Mouse (Mus musculus) neural tube, embryonic 10.5 days (tissue): ENCODE measurements around the gene Rhbdf1.

Experiments
- DNase-seq: peaks from one replicate; pipeline ENCODE4 v3.0.0-alpha.2; 2017; ENCODE audit warnings: low spot score; ENCODE audit errors: extremely low spot score

The Rhbdf1 gene

DNA sequence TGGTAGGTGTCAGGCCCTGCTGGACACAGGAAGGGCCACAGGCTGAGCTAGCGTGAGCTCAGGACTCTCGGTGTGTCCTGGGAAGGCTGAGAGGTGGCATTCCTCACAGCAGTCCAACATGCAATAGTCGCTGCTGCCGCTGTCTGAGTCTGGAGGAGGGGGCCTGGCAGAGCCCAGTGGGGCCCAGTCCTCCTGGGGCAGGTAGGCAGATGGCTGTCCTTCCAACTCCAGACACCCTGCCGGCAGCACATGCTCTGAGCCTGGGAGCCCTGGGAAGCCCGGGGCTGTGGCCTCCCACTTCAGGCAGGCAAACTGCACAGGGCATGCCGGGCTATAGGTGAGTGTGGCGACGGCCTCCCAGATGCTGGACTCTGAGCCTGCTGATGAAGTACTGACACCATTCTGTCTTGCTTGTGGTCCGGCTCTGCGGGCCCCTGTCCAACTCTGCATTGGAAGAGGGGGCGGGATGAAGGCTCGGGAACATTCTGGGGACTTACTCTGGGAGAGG is 31.4 kb downstream of the Rhbdf1 start:
- DNase-seq = no peak

DNA sequence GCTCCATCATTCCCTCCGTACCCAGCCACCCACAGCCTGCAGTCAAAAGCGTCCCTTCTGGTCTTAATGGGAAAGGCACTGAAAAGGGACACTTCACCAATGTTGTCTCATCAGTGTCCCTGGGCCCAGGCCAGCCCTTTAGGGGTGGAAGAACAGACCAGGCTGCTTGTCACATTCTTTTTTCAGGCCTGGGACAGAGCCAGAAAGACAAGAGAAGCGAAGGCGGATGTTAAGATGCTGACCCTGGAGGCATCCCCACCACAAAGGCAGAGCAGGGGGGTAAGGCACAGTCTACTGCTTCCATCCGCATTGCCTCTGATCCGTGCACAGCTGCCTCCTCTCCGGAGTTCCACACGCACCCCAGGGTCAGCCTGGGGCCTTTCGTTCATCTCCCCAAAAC is 32.0 kb downstream of the Rhbdf1 start:
- no peak for DNase-seq

DNA sequence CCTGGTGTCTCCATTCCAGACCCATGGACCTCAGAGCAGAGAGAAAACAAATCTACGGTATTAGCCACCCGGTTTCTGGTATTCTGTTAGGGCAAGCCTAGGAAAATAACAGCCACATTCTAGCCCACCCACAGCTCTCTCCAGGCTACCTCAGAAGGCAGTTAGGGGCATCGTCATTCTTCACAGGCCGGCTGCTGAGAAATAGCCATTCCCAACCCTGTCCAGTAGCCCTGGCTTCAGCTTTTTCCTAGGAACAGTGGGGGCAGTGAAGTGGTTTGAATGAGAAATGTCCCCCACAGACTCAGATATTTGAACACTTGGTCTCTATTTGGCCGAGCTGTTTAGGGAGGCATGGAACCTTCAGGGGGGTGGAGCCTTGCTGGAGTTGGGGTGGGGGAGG is 32.7 kb downstream of the Rhbdf1 start:
- DNase-seq = no peak

DNA sequence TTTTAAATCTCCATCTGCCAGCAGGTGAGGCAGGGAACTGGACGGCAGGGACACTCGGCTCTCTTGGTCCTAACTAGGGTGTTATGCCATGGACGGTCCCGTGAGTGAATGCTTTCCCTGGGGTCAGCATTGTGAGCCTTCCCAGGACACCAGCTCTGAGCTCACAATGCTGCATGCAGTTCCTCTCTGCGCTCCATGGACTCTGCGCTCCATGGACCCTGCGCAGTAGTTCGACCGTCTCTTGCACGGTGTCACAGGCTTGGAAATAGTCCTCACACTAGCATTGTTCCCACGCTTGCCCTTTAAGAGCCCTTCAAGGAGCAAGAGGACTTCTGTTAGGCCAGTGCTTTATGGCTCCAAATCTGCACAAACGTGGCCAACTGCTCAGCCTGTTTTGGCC is 33.2 kb downstream of the Rhbdf1 start:
- no peak for DNase-seq

DNA sequence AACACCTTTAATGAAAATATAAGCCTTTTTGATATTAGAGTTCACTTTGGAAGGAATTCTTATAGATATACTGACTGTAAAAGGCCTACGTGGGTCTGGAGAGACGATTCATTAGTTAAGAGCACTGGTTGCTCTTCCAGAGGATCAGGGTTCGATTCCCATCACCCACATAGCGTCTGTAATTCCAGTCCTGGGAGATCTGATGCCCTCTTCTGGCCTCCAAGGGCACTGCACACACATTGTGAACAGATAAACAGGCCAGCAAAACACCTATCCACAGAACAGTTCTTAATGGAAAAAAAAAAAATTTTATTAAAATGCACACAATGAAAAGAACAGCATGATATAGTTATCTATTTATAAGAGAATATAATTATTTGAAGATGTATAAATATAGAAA is 34.8 kb downstream of the Rhbdf1 start:
- DNase-seq = no peak

DNA sequence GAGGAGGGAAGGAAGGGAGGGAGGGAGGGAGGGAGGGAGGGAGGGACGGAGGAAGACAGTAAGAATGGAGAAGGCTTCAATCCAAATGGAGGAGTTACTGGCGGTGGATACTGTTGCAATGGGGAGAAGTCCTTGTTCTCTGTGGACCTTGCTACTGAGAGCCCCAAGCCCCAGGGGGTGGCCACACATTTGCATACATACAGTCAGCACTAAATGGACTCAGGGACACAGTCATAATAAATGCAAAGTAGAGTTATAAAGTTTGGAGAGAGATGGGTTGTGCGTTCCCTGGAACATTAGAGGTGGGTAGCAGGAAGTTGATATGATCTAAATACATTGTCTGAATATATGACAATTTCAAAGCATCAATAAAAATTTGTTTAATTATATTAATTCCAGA is 36.1 kb downstream of the Rhbdf1 start:
- DNase-seq = no peak

DNA sequence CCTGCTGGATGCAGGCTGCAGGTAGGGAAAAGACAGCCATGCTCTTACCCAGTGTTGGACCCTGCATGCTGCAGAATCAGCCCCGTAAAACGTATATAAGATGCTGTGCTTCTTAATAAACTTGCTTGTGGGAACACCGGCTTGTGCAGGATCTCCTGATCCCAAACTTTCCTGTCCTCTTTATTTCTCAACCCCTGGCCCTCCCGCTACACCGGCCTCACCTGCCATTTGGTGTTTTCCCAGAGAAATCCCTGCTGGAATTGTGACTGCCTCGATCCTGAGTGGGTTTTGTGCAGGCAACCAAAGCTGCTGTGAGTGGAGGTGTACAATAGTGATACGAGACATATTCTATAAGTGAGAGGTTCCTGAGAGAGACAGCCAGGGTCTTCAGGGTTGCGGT is 37.6 kb downstream of the Rhbdf1 start:
- DNase-seq = no peak

DNA sequence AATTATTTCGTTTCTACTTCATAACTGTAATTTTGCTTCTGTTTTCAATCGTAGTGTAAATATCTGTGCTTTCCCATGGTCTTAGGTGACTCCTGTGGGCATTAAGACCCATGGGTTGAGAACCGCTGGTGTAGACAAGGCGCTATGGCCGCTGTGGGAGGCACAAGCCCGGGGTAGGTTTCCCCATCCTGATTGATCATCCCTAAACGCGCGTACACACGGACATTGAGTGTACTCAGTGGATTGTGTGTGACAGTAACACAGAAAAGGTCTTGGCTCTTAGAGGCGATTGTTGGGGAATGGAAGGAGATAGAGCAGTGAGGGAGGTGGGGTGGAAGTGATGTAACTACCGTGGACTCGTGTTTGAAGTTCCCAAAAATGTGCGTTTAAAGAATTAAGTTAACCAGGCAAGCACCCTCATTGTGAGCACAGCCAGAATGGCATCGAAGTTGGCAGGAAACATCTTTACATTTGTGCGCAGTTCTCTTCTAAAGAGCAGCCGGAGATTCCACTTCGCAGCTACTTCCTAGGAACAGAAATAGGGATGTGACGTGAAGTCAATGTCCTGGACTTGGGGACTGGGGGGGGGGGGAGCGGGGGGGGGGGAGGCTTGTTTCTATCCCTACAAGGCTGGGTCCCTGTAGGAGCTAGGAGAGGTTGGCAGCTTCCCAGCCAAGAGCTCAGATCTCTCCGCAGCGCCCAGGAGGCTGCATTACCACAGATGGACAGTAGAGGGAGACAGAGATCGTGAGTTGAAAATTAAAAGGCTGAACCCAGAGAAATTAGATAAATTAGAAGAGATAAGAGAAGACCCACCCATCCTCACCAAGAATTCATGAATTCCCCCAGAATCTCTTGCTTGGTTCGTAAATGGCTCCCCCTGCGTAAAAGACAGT is 39.9 kb downstream of the Rhbdf1 start:
- DNase-seq = peak; percentile 84

DNA sequence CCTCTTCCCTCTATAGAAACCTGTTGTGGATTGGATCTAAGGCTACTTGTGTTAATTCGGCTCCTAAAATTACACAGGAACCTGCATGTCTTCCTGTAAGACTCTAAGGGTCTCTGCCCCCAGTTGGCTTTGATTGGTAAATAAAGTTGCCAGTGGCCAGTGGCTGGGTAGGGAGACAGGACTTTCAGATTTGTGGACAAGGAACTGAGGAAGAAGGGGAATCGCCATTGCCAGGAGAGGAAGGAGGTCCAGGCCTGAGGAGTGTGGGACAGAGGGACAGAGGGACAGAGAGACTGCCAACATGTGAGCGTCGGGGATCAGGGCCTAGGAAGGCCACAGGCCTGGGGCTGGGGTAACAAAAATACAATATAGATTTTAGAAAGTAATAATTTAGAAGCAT is 40.9 kb downstream of the Rhbdf1 start:
- no peak for DNase-seq

DNA sequence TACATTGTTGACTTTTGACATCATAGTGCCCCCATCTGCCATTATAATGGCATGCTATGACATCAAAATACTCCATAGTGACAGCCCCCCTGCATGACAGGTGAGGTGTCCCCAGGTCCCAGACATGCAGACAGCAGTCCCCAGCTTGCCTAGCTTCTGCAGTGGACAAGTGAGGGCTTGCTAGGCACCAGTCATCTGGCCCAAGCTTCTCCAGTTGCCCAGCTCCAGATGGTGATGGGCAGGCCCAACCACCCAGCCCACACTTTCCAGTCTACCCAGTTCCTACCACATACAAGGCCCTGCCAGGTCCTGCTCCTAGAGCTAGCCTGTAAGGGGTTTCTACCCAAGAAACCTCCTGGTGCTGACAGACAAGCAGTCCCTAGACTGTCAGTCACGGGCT is 43.6 kb downstream of the Rhbdf1 start:
- no peak for DNase-seq

DNA sequence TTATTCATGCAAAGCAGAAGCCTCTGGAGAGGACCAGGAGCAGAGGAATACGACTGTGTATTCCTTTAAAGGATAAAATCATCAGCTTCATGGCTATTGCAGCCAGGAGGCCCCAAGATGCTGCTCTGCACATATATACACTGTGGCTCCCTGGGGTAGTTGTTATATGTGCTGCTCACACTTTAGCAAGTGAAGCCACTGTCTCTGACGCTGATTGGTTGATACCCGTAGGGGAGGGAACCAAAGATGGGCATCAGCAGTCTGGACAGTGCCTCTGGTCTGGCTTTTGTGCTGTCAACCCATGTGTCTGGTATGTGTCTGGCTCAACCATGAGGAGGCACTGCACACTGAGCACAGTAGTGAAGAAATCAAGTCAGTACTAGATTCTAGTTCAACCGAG is 55.4 kb downstream of the Rhbdf1 start:
- no peak for DNase-seq

DNA sequence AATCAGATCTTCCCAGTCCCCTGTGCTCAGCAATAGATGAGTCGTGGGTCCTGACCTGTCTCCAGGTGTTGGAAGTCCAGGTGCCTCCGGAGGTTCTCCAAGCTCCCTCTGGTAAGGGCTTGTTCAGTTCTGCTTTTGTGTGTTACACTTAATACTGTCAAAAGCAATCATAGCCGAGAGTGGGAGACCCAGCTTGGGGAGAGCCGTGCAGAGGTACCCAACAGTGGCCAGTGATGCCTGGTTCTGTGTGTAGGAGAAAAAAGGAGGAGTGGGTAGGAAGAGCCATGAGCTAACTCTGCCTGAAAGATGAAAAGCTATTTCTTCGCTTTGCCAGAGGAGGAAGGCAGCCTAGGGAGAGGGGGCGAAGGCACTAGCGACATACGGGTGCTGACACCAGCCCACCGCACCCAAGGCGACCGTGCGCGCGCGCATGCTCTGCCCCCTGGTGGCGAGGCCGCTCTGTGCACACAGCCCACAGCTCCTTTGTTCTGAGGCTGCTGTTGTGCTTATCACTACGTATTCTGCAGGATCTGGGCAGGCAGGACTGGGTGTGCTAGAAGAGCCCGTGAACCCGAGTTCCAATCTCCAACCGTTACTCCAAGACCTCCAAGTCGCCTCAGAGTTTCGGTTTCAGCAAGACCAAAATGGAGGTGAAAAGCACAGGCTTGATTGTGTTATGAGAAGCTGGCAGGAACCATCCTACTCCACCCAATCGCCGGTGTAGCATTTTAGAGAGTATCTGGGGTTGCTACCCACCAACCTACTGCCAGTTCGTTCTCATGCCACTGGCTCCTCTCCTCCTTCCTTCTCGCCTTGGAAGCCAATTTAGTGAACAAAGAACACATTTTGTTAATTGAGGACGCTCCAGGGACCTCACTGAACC is 59.9 kb downstream of the Rhbdf1 start:
- DNase-seq = peak; percentile 93

DNA sequence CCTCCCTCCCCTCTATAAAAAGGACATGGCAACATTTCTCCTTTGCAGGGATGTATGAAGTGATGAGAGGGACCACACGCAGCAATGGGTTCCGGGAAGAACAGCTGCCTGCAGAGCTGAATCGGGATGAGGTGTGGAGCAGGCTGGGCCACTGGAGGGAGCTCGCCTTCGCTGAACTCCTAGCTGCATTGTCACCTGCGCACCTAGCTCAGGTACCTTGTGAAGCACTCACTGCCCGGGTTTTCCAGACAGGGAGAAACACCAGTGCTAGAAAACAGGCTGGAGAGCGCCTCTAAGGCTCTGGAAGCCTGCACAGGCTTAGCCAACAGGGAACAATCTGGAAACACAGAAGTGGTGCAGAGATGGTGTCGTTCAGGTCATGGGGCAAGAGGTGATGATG is 60.6 kb downstream of the Rhbdf1 start:
- DNase-seq = peak; percentile 41

DNA sequence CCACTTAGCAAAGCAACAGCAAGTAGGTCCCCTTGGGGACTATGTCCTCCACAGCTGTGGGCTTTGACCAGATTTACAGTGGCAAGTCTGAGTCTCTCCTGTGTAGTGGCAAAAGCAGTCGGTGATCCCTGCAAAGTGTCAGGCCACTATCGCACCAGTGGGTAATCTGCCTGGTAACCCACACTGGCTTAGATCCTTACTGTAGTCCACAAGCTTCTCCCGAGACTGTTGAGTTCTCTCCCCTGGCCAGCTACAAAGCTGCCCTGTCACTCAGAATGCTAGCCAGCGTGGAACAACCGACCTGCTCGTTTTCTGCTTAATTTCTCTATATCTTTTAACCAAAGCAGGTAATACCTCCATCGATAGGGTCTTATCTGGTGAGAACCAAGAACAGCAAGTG is 61.8 kb downstream of the Rhbdf1 start:
- no peak for DNase-seq
